Mouse (Mus musculus): ENCODE measurements at regions not wholly inside any gene's neighbourhood (a gene's known extent, or its start where the extent isn't known, plus 50 kb on each side); places are given as distances from the start of the nearest gene placed in this dataset.

DNA sequence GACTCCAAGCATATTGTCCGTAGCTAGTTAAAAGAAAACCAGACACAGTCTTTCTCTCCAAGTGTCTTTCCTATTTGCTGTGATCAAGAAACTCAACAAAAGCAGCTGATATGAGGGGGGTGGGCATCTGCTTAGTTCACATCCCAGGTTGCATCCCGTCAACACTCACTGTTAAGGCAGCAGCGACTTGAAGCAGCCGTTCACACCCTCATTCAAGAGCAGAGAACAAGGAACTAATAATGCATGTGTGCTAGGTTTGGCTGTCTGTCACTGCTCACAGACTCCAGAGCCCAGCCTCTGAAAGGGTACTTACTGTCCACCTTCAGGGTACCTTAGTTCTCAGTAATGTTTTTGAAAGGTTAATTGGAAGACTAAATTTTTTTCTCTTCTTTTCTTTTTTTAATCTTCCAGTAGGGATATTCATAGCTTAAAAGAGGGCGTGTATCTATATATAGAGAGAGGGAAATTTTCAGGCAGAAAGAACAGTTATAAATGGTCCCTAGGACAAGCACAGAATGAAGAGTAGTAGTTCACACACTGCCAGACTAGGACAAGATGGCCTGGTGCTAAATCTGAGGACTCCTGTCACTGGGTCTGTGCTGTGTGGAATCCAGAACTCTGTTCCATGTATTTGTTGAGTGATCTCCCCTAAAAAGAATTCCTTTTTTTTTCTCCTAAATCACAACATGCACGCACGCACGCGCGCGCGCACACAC lies 199.1 kb upstream of the BB014433 start:
- no peak for DNase-seq

GRCm38 (mm10) chr8:15235410-15235809 lies 189.5 kb upstream of the BB014433 start:
- DNase-seq = no peak

DNA sequence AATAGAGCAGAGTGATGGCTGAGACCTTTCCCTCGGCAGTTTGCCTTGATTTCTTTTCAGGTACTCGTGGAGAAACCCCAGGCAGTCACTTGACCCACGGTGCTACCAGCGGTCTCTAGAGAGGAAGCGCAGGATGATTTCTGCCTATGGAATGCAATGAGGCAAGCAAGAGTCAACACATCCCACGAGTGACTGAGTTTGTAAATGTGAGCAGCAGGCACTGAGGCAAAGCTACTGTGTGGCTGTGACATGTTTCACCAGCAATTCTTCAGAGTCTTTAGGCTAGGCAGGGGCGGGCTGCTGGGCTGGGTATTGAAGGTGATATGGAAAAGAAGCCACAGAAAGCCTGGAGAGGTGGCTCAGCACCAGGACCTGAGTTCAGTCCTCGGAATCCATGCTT lies 187.4 kb upstream of the BB014433 start:
- DNase-seq = no peak

DNA sequence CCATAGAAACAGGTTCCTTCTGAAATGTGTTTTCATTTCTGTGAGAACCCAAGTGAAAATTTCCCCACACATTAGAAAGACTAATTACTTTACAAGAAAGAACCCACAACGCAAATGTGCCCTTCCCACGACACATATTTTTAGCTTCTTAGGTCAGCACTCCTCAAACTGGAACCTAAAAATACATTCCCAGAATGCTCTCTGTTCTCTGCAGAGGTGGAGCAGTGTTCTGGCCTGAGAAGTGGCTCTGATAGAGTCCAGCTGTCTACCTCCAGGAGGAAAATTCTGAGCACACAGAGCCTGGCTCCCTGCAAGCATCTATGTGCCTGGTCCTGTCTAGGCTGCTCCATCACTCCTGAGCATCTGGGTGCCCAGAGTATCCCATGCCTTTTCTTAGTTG lies 184.3 kb upstream of the BB014433 start:
- DNase-seq = no peak

GRCm38 (mm10) chr8:15221211-15221912 lies 175.5 kb upstream of the BB014433 start:
- no peak for DNase-seq

- no peak for DNase-seq
These were observed 164.1 kb upstream of the BB014433 start for GRCm38 (mm10) chr8:15209856-15210521.

DNA sequence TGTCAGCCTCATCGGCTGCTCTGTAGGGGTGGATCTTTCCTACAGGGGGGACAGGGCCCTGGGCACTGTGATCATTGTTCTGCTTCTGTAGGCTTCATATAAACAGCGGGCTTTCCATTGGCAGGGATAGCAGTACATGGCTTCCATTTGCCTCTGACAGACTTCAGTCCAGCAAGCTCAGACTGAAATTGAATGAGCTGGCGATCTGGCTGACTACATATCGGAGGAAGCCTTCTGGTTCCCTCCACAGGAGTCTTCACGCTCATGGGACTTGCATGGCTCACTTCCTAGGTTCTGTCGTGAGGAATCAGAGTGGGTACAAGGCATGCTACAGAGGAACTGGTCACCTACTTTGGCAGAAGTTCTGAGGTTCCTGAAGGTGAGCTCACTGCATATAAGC lies 155.7 kb upstream of the BB014433 start:
- no peak for DNase-seq

GRCm38 (mm10) chr8:15190708-15191107 lies 144.8 kb upstream of the BB014433 start:
- DNase-seq = no peak

GRCm38 (mm10) chr8:15189079-15189612 lies 143.3 kb upstream of the BB014433 start:
- DNase-seq = no peak

Data from thymus, adult 18-20 months (tissue).